Mouse (Mus musculus) liver, postnatal 0 days (tissue): ENCODE results near the gene Acot13.

Experiments used
- CTCF ChIP-seq: sonication (generic); IDR thresholded peaks from 2 replicates; pipeline ENCODE4 v1.5.1; 2016; ENCODE audit warnings: antibody characterized with exemption, low read depth
- EP300 ChIP-seq: IDR thresholded peaks from 2 replicates; pipeline ENCODE4 v1.6.1; 2016; ENCODE audit warnings: antibody characterized with exemption, low read depth, mild to moderate bottlenecking

- no peak for TF ChIP-seq EP300
- no peak for TF ChIP-seq CTCF
These were observed 18.8 kb downstream of the Acot13 start for GRCm38 (mm10) chr13:24812521-24812920.
